Mouse (Mus musculus) spleen, adult 2 months (tissue): ENCODE measurements at regions not wholly inside any gene's neighbourhood (a gene's known extent, or its start where the extent isn't known, plus 50 kb on each side); places are given as distances from the start of the nearest gene placed in this dataset.

Experiments
- DNase-seq, 2 experiments: peaks; one replicate each; pipeline versions ENCODE4 v3.0.0 to v3.0.0-alpha.2; 2012 to 2021; ENCODE audit warnings: low spot score in 2 of 2, low read depth in 1 of 2
- H3K27ac ChIP-seq: fragments of 200-500 bp; 2 replicates; pipeline ENCODE4 v1.5.1; 2012; ENCODE audit warnings: low read length, inconsistent platforms; ENCODE audit not compliant: insufficient read depth
- H3K27me3 ChIP-seq: fragments of 200-500 bp; 2 replicates; pipeline ENCODE4 v1.6.1; 2012; ENCODE audit warnings: mild to moderate bottlenecking, moderate library complexity, low read length, inconsistent platforms; ENCODE audit not compliant: control insufficient read depth, insufficient read depth
- H3K36me3 ChIP-seq: fragments of 200-500 bp; 2 replicates; pipeline ENCODE4 v1.6.1; 2012; ENCODE audit warnings: mild to moderate bottlenecking, low read length, inconsistent platforms; ENCODE audit not compliant: control insufficient read depth, insufficient read depth
- H3K4me1 ChIP-seq: fragments of 200-500 bp; 2 replicates; pipeline ENCODE4 v1.6.1; 2011; ENCODE audit warnings: inconsistent platforms; ENCODE audit not compliant: control insufficient read depth, insufficient read depth, insufficient read length
- H3K4me3 ChIP-seq: fragments of 200-500 bp; 2 replicates; pipeline ENCODE4 v1.5.1; 2011; ENCODE audit warnings: mild to moderate bottlenecking, inconsistent platforms; ENCODE audit not compliant: insufficient read depth, insufficient read length; ENCODE audit errors: extremely low read depth
- CTCF ChIP-seq: fragments of 200-500 bp; IDR thresholded peaks from 2 replicates; pipeline ENCODE4 v1.5.1; 2011; ENCODE audit warnings: mild to moderate bottlenecking, inconsistent platforms; ENCODE audit not compliant: insufficient read depth, insufficient read length, insufficient replicate concordance; ENCODE audit errors: extremely low read depth
- POLR2A ChIP-seq: fragments of 200-500 bp; IDR thresholded peaks from 2 replicates; pipeline ENCODE4 v1.6.1; 2011; ENCODE audit warnings: low read depth, low read length, inconsistent platforms
- WGBS: fragments of 180-500 bp; shearing (Covaris S2); methylation state at CpG from one replicate; pipeline ENCODE4 v1.1.7; 2018; 5-methylcytosine and 5-hydroxymethylcytosine counted together

- no peak for DNase-seq
- no peaks in the 10 kb centered on the region for H3K4me1 ChIP-seq
- no peak overlapping the region for H3K27ac ChIP-seq
- no peak overlapping the region for H3K4me3 ChIP-seq
- no peak for TF ChIP-seq CTCF
- TF ChIP-seq POLR2A: no peak
- 53% methylated on average over 8 of the region's 8 CpGs for WGBS
- H3K27me3 ChIP-seq: no peaks in the 10 kb centered on the region
- H3K36me3 ChIP-seq: no peaks in the 10 kb centered on the region
Measured at GRCm38 (mm10) chr9:41376948-41377700, 215.6 kb upstream of the Ubash3b start.

GRCm38 (mm10) chr9:41375984-41376651, 214.6 kb upstream of the Ubash3b start:
- Histone ChIP-seq H3K4me1 (no peaks in the 10 kb centered on the region), H3K4me3 (no peak overlapping the region), H3K27me3 (no peaks in the 10 kb centered on the region), H3K27ac (no peak overlapping the region), H3K36me3 (no peaks in the 10 kb centered on the region)
- no peak for DNase-seq
- TF ChIP-seq POLR2A: no peak
- TF ChIP-seq CTCF: no peak
- 4% methylated on average over 24 of the region's 24 CpGs for WGBS

GRCm38 (mm10) chr9:41374591-41375481, 213.3 kb upstream of the Ubash3b start:
- Histone ChIP-seq H3K36me3 (no peaks in the 10 kb centered on the region), H3K4me1 (no peaks in the 10 kb centered on the region), H3K27me3 (no peaks in the 10 kb centered on the region), H3K27ac (no peak overlapping the region), H3K4me3 (no peak overlapping the region)
- no peak for DNase-seq
- TF ChIP-seq CTCF (no peak), POLR2A (no peak)
- WGBS: 69% methylated on average over 14 of the region's 14 CpGs

GRCm38 (mm10) chr9:41366405-41366804, 204.9 kb upstream of the Ubash3b start:
- no peak overlapping the region for H3K4me3 ChIP-seq
- DNase-seq: no peak
- H3K36me3 ChIP-seq: no peaks in the 10 kb centered on the region
- no peak overlapping the region for H3K27ac ChIP-seq
- TF ChIP-seq POLR2A: no peak
- TF ChIP-seq CTCF: no peak
- no peaks in the 10 kb centered on the region for H3K27me3 ChIP-seq
- WGBS: 62% methylated on average over 3 of the region's 3 CpGs
- no peaks in the 10 kb centered on the region for H3K4me1 ChIP-seq

GRCm38 (mm10) chr9:41365251-41365650, 203.8 kb upstream of the Ubash3b start:
- DNase-seq: no peak
- WGBS: 53% methylated on average over 5 of the region's 5 CpGs
- H3K27ac ChIP-seq: no peak overlapping the region
- TF ChIP-seq POLR2A (no peak), CTCF (no peak)
- no peaks in the 10 kb centered on the region for H3K27me3 ChIP-seq
- no peaks in the 10 kb centered on the region for H3K36me3 ChIP-seq
- H3K4me1 ChIP-seq: no peaks in the 10 kb centered on the region
- no peak overlapping the region for H3K4me3 ChIP-seq

GRCm38 (mm10) chr9:41364442-41365250, 203.1 kb upstream of the Ubash3b start:
- TF ChIP-seq POLR2A: no peak
- TF ChIP-seq CTCF: no peak
- Histone ChIP-seq H3K27ac (no peak overlapping the region), H3K27me3 (no peaks in the 10 kb centered on the region), H3K4me1 (no peaks in the 10 kb centered on the region), H3K36me3 (no peaks in the 10 kb centered on the region), H3K4me3 (no peak overlapping the region)
- 59% methylated on average over 6 of the region's 6 CpGs for WGBS
- DNase-seq: no peak
